Comparison of ENCODE assay signal across 9 mouse cellular contexts in genomic region chr9:27174079-27174478, GRCm38 (mm10). TPM values are rescaled to one million over a fixed set of nuclear protein-coding genes. Genes with fewer than 3 reads are reported as not detected.
DNase-seq lines count a peak whose midpoint lies in the region; ATAC-seq lines count a peak whose summit lies in the region.
"Had no signal": no experiment of that assay in that cellular context is flagged by ENCODE, and none has a peak within 500 bp of the region (broad histone marks: within the 10 kb centered on the region; RNA-seq: fewer than 3 reads in every experiment).

No protein-coding gene starts in this region.

- 41% methylated on average over 5 of the region's 5 CpGs for WGBS in heart, embryonic 11.5 days (ENCODE audit: insufficient replicate concordance)
- 30% methylated on average over 5 of the region's 5 CpGs for WGBS in embryonic facial prominence, embryonic 14.5 days
- WGBS in neural tube, embryonic 13.5 days: 47% methylated on average over 5 of the region's 5 CpGs

- no peaks in the 10 kb centered on the region for H3K36me3 ChIP-seq in heart, embryonic 11.5 days (ENCODE audit: control insufficient read depth, insufficient read depth, low read length)
- no peaks in the 10 kb centered on the region for H3K36me3 ChIP-seq in embryonic facial prominence, embryonic 14.5 days (ENCODE audit: control insufficient read depth, insufficient read depth, low read length)
- no peaks in the 10 kb centered on the region for H3K36me3 ChIP-seq in neural tube, embryonic 13.5 days

- ATAC-seq in heart, embryonic 11.5 days (replicated peaks; ENCODE audit: insufficient number of reproducible peaks, low FRiP score, low TSS enrichment): no peak
- peak; percentile 83 for ATAC-seq in embryonic facial prominence, embryonic 14.5 days (ENCODE audit: low read depth)
- peak; percentile 42; the same call in 1 of the 2 replicates for ATAC-seq in neural tube, embryonic 13.5 days (ENCODE audit: low read depth)

- no peak overlapping the region for H3K9ac ChIP-seq in heart, embryonic 11.5 days (ENCODE audit: low read depth, low read length)
- no peak overlapping the region for H3K9ac ChIP-seq in embryonic facial prominence, embryonic 14.5 days (ENCODE audit: low read depth, low read length)
- H3K9ac ChIP-seq in neural tube, embryonic 13.5 days: 0 out of 2 replicates have a peak overlapping the region, but pooled peaks have one; percentile 2

- H3K9me3 ChIP-seq in heart, embryonic 11.5 days (replicated peaks; ENCODE audit: control insufficient read depth, low read length): no peaks in the 10 kb centered on the region
- no peaks in the 10 kb centered on the region for H3K9me3 ChIP-seq in embryonic facial prominence, embryonic 14.5 days (ENCODE audit: control insufficient read depth, low read length)
- H3K9me3 ChIP-seq in neural tube, embryonic 13.5 days: no peaks in the 10 kb centered on the region

- no peaks in the 10 kb centered on the region for H3K4me1 ChIP-seq in heart, embryonic 11.5 days (ENCODE audit: control insufficient read depth, insufficient read depth, low read length)
- H3K4me1 ChIP-seq in embryonic facial prominence, embryonic 14.5 days (ENCODE audit: control insufficient read depth, insufficient read depth, low read length): no peaks in the 10 kb centered on the region
- peaks cover 5% of the 10 kb centered on the region for H3K4me1 ChIP-seq in neural tube, embryonic 13.5 days (replicated peaks)

- H3K27me3 ChIP-seq in heart, embryonic 11.5 days (ENCODE audit: control insufficient read depth, insufficient read depth, low read length): no peaks in the 10 kb centered on the region
- H3K27me3 ChIP-seq in embryonic facial prominence, embryonic 14.5 days (replicated peaks; ENCODE audit: control insufficient read depth, insufficient read depth, low read length): no peaks in the 10 kb centered on the region
- peaks cover 9% of the 10 kb centered on the region for H3K27me3 ChIP-seq in neural tube, embryonic 13.5 days

- no peak overlapping the region for H3K27ac ChIP-seq in heart, embryonic 11.5 days (ENCODE audit: low read depth, low read length)
- no peak overlapping the region for H3K27ac ChIP-seq in embryonic facial prominence, embryonic 14.5 days (replicated peaks; ENCODE audit: low read depth, low read length)
- no peak overlapping the region for H3K27ac ChIP-seq in neural tube, embryonic 13.5 days (replicated peaks)

- peak; percentile 76 for DNase-seq in heart, adult 11 months
- peak; percentile 84 for DNase-seq in embryonic facial prominence, embryonic 14.5 days (ENCODE audit: low spot score)
- peak; percentile 45 to 62 for DNase-seq in layer of hippocampus, adult 8-10 months (ENCODE audit: low spot score in 2 of 2)
- no peak for DNase-seq in adrenal gland, postnatal 4 days (ENCODE audit: low spot score in 2 of 2)
- DNase-seq in left cerebral cortex, adult 9 months (ENCODE audit: low spot score in 2 of 2): no peak
- no peak for DNase-seq in heart, adult 9 months (ENCODE audit: low spot score in 2 of 2)
- DNase-seq: kidney, postnatal 4 days had no signal

- no peak overlapping the region for H3K4me2 ChIP-seq in heart, embryonic 11.5 days
- H3K4me2 ChIP-seq in embryonic facial prominence, embryonic 14.5 days (ENCODE audit: low read depth, low read length): no peak overlapping the region
- H3K4me2 ChIP-seq in neural tube, embryonic 13.5 days: no peak overlapping the region

- no peak overlapping the region for H3K4me3 ChIP-seq in heart, embryonic 11.5 days (ENCODE audit: low read depth, low read length)
- no peak overlapping the region for H3K4me3 ChIP-seq in embryonic facial prominence, embryonic 14.5 days (ENCODE audit: low read depth, low read length)
- H3K4me3 ChIP-seq in neural tube, embryonic 13.5 days: no peak overlapping the region

RNA-seq across cellular contexts. Expression of gene Jam3, which starts 18.9 kb away (rescaled TPM):
- 50.1 and 56.1 TPM in 2 replicates for polyA plus RNA-seq in heart, embryonic 11.5 days (2014; fragmentation: Nextera tagmentation; extraction: Ambion mirVana)
- 121 and 122 TPM in 2 replicates for polyA plus RNA-seq in embryonic facial prominence, embryonic 14.5 days (2014; fragmentation: Nextera tagmentation; extraction: Ambion mirVana)
- 10 to 100 TPM; 37.2 to 45.0 (median 41.6) TPM for total RNA-seq in layer of hippocampus, adult 8-10 months (2022)
- 68.9 and 80.3 TPM in 2 replicates for polyA plus RNA-seq in neural tube, embryonic 13.5 days (2015; fragmentation: Nextera tagmentation; extraction: Ambion mirVana)
- 10 to 100 TPM; 42.3 to 42.7 TPM for total RNA-seq in adrenal gland, postnatal 4 days (2021)

Comparison
In these comparisons a context has a peak if more than half of its experiments do, and no peak if none do; other contexts are left out.
1. DNase-seq: peak in heart, adult 11 months (single experiment), embryonic facial prominence, embryonic 14.5 days (single experiment) and layer of hippocampus, adult 8-10 months (2 of 2); none in adrenal gland, postnatal 4 days (0 of 2), left cerebral cortex, adult 9 months (0 of 2) and heart, adult 9 months (0 of 2).